Mouse (Mus musculus) CD4-positive helper T cell, adult 2 months (primary cell): ENCODE data around the gene Slc22a14.
"Not testable (repeated sequence)": the region's sequence is repeated elsewhere in the genome, so short reads cannot be mapped to it uniquely, and the experiment has no call there.

Source experiments
- DNase-seq: peaks from one replicate; pipeline ENCODE4 v3.0.0-alpha.2; 2012; ENCODE audit warnings: low read depth, missing footprints, low spot score

Gene Slc22a14

GRCm38 (mm10) chr9:119365284-119365683 lies at the start of gene Slc22a14:
Gene Slc22a14, minus strand, starts transcription at chr9:119365553.
- no peak for DNase-seq

GRCm38 (mm10) chr9:119409864-119410263 lies 44.5 kb upstream of the Slc22a14 start:
- no peak for DNase-seq

GRCm38 (mm10) chr9:119408898-119409664 lies 43.7 kb upstream of the Slc22a14 start:
- no peak for DNase-seq

- DNase-seq, result no peak
These were observed 42.5 kb upstream of the Slc22a14 start for GRCm38 (mm10) chr9:119407884-119408283.

- no peak for DNase-seq
These were observed 38.7 kb upstream of the Slc22a14 start for GRCm38 (mm10) chr9:119404090-119404489.

GRCm38 (mm10) chr9:119403236-119403641 lies 37.9 kb upstream of the Slc22a14 start:
- DNase-seq, result no peak

GRCm38 (mm10) chr9:119402253-119403235 lies 37.2 kb upstream of the Slc22a14 start:
- DNase-seq, result peak; percentile 21

- DNase-seq, result peak; percentile 50
These were observed 36.5 kb upstream of the Slc22a14 start, which contains the start of gene Acvr2b for GRCm38 (mm10) chr9:119401801-119402214. Gene Acvr2b, plus strand, starts transcription at chr9:119402118.

GRCm38 (mm10) chr9:119401351-119401750 lies 36.0 kb upstream of the Slc22a14 start:
- no peak for DNase-seq

GRCm38 (mm10) chr9:119394808-119395207 lies 29.5 kb upstream of the Slc22a14 start:
- DNase-seq, result no peak

GRCm38 (mm10) chr9:119390214-119390613 lies 24.9 kb upstream of the Slc22a14 start:
- no peak for DNase-seq

- DNase-seq, result peak; percentile 15
These were observed 23.6 kb upstream of the Slc22a14 start for GRCm38 (mm10) chr9:119388956-119389355.

- DNase-seq, result no peak
These were observed 17.2 kb upstream of the Slc22a14 start for GRCm38 (mm10) chr9:119382603-119383002.

- DNase-seq, result no peak
These were observed 12.9 kb upstream of the Slc22a14 start for GRCm38 (mm10) chr9:119378231-119378630.

- no peak for DNase-seq
These were observed 10.2 kb upstream of the Slc22a14 start for GRCm38 (mm10) chr9:119375556-119375955.

GRCm38 (mm10) chr9:119375008-119375407 lies 9.7 kb upstream of the Slc22a14 start:
- DNase-seq, result no peak

GRCm38 (mm10) chr9:119371251-119371650 lies 5.9 kb upstream of the Slc22a14 start:
- DNase-seq, result no peak

GRCm38 (mm10) chr9:119370770-119371169 lies 5.4 kb upstream of the Slc22a14 start:
- not testable (repeated sequence) for DNase-seq

GRCm38 (mm10) chr9:119368367-119368766 lies 3.0 kb upstream of the Slc22a14 start:
- no peak for DNase-seq

- no peak for DNase-seq
These were observed 2.1 kb downstream of the Slc22a14 start for GRCm38 (mm10) chr9:119363229-119363628.

- DNase-seq, result no peak
These were observed 3.9 kb downstream of the Slc22a14 start for GRCm38 (mm10) chr9:119361416-119361815.

- no peak for DNase-seq
These were observed 7.3 kb downstream of the Slc22a14 start for GRCm38 (mm10) chr9:119358058-119358429.
